Comparison of ENCODE assay signal across 16 mouse cellular contexts in the genomic region with DNA sequence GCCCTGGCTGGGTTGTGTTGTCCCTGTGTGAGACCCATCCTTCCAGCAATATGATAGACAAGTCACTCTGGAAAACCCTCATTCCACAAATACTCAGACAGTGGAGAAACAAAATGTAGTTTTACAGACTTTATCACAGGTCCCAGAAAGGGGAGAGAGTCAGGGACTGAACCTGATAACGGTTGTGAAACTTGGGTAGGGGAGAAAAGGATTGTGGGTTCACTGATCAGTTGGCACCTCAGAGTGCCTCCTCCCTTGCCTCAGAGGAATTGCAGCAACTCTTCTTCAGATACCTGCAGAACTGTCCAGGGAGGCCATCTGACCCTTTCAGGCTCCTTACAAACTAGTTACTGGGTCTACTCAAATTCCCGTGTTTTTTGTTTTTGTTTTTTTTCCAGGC.
"Had no signal": no experiment of that assay in that cellular context is flagged by ENCODE, and none has a peak within 500 bp of the region (broad histone marks: within the 10 kb centered on the region; RNA-seq: fewer than 3 reads in every experiment).

No protein-coding gene starts in this region.

- H3K36me3 ChIP-seq: intestine, embryonic 15.5 days; kidney, embryonic 15.5 days; limb, embryonic 10.5 days; limb, embryonic 13.5 days; lung, embryonic 15.5 days had no signal

- ATAC-seq: intestine, embryonic 15.5 days had no signal

- H3K27ac ChIP-seq: intestine, embryonic 15.5 days; kidney, embryonic 15.5 days; limb, embryonic 10.5 days; limb, embryonic 13.5 days; lung, embryonic 15.5 days; stomach, postnatal 0 days had no signal

- DNase-seq: kidney, adult 11 months; kidney, adult 8-10 months; kidney, postnatal 10 days; kidney, postnatal 36 days; lung, adult 18-20 months; lung, postnatal 10 days; lung, postnatal 36 days; midbrain, embryonic 14.5 days; thymus, adult 18-20 months; thymus, postnatal 36 days had no signal

- H3K27me3 ChIP-seq: intestine, embryonic 15.5 days; kidney, embryonic 15.5 days; limb, embryonic 13.5 days; lung, embryonic 15.5 days had no signal

- H3K4me2 ChIP-seq: intestine, embryonic 15.5 days; kidney, embryonic 15.5 days; limb, embryonic 13.5 days; lung, embryonic 15.5 days had no signal

- H3K4me3 ChIP-seq: intestine, embryonic 15.5 days; kidney, embryonic 15.5 days; limb, embryonic 10.5 days; limb, embryonic 13.5 days; lung, embryonic 15.5 days had no signal

- H3K9me3 ChIP-seq: intestine, embryonic 15.5 days; kidney, embryonic 15.5 days; limb, embryonic 10.5 days; limb, embryonic 13.5 days; lung, embryonic 15.5 days had no signal

- H3K9ac ChIP-seq: intestine, embryonic 15.5 days; kidney, embryonic 15.5 days; limb, embryonic 13.5 days; lung, embryonic 15.5 days had no signal
